Mouse (Mus musculus) left cerebral cortex, postnatal 4 days (tissue): ENCODE measurements around the gene Kcnb1. TPM values are rescaled to one million over a fixed set of nuclear protein-coding genes. Genes with fewer than 3 reads are reported as not detected.
"Not testable (repeated sequence)": the region's sequence is repeated elsewhere in the genome, so short reads cannot be mapped to it uniquely, and the experiment has no call there.

Experiments used
- DNase-seq: peaks from one replicate; pipeline ENCODE4 v3.0.0-alpha.2; 2022
- intact Hi-C: fragments of 180-260 bp; cut with DNase I; formaldehyde crosslinking; loops from one replicate; pipeline ENCODE4 v1.15.1; 2025
- total RNA-seq, 2 experiments: library from RNA; stranded (reverse); gene quantifications; 2 replicates each; pipeline ENCODE4 v1.2.3; 2021

The Kcnb1 gene
- total RNA-seq, 2 experiments from 2014 or later, result 46.5 to 50.9 TPM

DNA sequence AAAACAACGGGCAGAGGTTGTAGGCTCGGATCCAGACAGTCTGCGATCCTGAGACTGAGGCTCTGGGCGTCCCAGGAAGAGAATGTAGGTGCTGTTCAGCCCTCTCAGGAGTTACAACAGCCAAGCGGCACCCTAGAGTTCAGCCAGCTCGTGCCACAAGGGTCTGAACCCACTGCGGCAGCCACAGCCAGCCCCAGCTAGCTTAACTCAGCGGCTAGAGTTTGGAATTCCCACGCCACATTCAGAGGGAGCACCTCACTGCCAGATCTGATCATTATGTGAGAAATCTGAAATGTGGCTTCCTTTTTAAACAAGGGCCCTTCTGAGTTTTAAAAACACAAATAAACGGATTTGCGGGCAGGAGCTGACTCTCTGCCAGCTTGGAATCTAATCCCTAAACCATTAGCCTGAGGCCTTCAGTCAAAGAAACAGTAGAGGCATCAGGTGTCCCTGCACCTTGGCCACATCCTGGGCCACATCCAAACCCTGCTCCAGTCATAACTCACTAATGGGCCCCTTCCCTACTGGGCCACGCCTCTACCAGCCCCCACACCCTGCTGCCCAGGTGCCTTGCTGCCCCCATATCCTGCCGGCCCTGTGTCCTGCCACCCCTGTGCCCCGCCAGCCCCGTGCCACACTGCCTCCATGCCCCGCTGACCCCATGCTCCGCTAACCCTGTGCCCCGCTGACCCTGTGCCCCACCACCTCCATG lies 16.1 kb upstream of the Kcnb1 start:
- no peak for DNase-seq
- intact Hi-C loops, result no loop called here

DNA sequence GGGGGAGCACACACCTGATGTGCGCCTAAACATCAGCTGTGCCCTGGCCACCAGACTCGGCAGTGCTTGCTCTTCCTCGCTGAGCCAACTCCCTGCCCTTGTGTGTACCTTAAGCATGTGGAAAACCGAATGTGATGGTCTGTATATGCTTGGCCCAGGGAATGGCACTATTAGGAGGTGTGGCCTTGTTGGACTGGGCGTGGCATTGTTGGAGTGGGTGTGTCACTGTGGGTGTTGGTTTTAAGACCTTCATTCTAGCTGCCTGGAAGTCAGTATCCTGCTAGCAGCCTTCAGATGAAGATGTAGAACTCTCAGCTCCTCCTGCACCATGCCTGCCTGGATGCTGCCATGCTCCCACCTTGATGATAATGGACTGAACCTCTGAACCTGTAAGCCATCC lies 14.7 kb upstream of the Kcnb1 start:
- DNase-seq, intact Hi-C loops: not testable (repeated sequence)

DNA sequence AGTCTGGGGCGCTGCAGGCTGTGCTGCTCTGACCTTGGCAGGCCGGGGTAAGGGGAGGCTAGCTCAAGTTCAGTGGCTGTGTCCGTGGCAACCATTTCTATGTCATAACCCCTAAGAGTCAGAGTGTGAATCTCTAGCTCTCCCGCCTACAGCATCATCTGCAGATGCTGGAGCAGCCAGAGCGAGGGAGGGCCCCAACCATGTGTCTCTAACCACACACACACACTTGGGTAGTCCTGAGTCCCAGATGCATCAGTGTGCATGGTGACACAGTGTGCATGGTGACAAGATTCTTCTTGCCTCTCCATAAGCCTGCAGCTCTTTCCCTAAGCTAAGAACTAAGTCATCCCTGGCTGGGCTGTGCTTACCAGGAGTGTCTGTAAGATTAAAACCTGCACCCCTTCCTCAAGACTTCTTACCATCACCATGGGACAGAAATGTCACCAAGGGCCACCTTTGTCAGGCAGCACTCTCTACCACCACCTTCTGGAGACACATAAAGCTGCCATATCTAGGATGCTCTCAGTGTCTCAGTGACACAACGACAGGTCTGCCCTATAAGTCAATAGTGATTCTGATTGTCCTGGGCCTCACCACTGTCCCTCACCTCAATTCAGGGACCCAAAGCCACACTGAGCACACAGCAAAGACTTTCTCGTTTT lies 13.7 kb upstream of the Kcnb1 start:
- DNase-seq, result no peak
- intact Hi-C loops, result no loop called here

DNA sequence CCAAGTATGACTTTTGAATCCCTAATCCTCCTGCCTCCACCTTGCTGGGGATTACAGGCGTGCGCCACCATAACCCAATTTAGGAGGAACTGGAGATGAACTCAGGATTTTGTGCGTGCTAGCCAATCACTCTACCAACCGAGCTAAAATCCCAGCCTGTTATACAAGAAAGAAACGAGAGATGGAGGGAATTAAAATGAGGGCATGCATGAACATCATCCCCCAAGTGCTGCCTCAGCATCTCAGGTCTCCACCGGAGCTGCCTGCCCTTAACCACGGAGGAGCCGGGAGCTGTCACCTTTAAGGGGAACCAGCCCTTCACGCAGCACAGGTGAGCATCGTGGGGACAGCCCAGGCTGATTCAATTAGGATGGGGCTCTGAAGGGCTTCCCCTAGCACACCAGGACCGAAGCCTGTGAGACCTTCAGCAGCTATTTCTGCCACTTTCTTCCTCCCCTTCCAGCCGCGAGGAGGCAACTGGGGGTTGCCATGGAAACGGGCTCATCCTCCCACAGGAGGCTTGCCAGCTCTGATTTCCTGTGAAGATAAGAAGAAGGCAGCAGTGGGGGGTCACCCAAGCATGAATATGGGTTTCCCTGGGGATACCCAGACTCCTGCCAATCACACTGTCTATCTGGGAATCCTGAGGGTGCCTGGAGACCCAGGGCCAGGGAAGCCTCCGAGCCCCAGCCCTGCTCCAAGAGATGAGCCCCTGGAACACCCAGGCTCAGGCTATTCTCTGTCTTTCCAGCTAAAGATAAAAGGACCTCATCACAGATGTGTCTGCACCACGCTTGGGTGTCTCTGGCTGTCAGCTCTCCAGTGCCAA lies 11.7 kb upstream of the Kcnb1 start:
- peak; percentile 66 for DNase-seq
- intact Hi-C loops, result no loop called here

DNA sequence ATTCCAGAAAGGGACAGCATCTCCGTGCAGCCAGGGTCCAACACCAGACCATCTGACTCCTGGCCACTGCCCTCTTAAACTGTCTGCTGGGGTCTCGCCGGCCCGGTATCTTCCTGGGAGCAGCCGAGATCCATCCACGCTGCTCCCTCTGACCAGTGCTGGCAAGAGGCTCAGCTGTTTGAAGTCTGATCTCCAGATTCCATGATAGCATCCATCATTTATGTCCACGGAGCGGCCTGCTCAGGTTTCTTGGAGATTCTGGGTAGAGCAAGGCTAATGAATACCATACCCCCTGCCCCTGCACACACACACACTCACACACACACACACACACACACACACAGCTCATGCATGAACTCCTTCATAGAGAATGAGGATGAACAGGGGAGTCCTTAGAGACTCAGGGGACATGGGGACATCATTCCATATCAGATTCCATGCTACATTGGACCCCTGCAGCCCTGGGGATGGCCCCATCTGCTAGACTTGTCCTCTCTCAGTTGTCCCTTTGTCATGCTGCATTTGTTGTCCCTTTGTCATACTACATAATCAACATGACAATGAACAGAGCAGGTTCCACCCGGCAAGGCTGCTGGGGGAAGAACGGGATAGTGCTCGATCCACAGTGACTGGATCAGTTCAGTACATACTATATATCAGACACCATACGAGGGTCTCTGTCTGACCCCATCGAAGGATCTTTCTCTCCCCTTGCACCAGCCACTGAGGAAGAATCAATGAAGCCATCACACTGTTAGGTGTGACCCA lies 8.9 kb upstream of the Kcnb1 start:
- DNase-seq, result no peak
- intact Hi-C loops, result no loop called here

DNA sequence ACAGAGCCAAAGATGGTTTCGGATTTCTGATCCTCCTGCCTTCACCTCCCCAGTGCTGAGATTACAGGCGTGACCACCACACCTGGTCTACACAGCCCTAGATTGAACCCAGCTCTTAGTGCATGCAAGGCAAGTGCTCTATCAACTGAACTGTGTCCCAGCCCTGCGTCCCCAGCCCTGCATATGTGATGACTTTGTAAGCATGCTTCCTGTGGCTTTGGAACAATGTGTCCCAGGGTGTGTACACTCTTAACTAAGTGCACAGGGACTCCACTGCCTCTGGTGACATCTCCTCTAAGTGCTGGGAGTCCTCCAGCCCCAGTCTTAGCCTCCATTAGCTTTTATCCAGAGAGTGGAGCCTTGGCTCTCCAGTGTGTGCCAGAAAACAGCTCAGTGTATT lies 3.4 kb upstream of the Kcnb1 start:
- DNase-seq, result no peak
- intact Hi-C loops, result loop anchor here (5.0 kb wide), 1 partner anchor 121 kb away; no protein-coding TSS in a partner anchor

DNA sequence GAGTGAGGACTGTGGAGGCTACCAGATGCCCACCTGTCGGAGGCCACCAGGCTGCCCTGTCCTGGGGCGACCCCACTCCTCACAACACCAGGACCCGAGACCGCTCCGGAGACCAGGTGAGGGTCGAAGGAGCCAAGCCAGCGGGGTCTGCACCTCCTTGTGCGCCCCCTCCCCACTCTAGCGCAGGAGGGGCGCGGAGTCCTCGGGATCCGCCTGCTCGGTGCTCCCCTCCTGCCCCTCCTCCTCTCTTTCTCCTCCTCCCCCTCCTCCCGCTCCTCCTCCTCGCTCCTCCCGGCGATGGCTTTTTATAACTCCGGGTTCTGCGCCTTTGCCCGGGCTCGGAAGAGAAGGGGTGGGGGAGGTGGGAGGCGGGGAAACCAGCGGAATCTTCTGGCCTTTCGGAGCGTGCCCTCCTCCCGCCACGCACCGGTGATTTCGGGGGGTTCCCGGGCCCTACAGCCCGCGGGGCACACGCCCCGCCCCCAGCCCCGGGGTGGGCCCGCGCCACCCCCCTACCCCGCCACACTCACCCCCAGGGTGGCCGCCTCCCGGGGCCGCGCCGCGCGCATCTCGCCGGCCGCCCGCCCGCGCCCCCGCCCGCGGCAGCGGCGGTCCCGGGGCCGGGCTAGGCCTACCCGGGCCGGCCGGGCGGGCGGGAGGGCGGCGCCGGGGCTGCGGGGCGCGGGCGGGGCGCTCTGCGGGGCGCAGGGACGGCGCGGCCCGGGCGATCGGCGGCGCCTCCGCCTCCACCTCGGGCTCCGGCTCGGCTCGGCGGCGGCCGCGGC lies 472 bp downstream of the Kcnb1 start:
- intact Hi-C loops, result loop anchor here (5.0 kb wide), 1 partner anchor 117 kb away; no protein-coding TSS in a partner anchor
- peak; percentile 31 for DNase-seq

DNA sequence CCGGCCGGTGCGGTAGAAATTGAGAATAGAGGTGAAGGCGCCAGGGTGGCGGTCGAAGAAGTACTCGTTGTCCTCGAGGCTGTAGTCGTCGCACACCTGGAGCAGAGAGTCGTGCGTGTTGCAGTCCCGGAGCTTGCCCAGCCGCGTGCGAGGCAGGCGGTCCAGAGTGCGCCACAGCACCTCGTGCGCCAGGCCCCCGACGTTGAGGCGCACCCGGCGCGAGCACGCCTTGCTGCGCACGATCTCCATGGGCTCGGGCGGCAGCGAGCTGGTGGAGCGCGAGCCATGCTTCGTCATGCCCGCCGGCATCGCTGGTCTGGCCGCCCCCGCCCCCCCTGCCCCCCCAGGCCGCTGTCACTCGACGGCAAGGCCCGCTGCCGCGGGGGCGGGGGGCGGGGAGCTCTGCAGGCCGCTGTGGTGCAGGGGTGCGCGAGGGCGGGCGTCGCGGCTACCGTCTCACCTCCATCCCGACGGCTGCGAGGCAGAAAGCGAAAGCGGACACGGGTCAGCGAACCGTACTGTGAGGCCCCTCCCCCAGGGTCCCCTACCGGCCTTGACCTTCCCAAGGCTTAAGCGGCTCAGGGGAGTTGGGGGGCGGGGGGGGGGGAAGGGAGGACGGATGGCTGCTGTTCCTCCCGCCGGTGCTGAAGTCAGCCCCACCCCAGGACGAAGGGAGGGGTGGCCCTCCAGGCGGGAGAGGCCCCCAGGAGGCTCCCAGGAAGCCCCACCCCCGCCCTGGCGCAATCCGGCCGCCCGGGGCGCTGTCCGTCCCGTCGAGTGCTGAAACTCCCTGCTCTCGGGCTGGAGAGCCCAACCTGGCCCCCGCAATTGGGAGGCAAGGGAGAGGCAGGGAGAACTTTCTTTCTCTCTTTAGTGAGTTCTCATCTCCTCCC lies 1.4 kb downstream of the Kcnb1 start:
- intact Hi-C loops, result no loop called here
- DNase-seq, result peak; percentile 46

DNA sequence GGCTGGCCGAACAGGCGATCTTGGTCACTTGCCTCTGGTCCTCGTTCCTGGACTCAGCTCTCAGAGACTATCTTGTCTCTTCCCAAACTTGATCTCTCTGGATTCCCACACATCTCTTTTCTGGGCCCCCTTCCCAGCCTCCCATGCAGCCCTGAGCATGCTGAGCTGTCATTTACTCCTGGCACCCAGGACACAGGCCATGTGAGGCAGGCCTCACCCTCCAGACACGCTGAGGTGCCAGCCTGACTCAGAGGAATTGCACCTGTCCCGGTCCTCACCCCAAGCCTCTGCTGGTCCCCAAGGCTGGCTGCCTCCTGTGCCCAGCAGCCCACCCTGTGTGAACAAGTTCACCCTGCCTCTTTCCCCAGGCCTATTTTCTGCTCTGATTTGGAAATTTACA lies 2.8 kb downstream of the Kcnb1 start:
- intact Hi-C loops, result no loop called here
- no peak for DNase-seq

DNA sequence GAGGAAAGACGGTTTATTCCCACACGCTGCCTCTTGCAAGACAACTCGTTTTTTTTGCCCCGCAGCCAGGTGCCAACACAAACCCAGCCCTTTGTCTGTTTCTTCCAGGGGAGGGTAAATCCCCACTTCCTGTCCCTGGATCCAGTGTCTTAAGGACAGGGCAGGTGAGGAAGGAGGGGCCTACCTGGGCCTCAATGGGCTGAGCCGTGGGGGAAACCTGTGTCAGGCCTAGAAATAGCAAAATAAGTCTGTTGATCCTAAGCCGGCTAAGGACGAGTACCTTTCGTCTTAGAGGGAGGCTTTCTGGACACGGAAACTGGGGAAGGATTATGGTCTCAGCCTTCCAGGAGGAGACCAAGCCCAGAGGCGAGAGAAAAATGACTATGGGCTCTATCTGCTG lies 3.4 kb downstream of the Kcnb1 start:
- intact Hi-C loops, result no loop called here
- DNase-seq, result no peak

DNA sequence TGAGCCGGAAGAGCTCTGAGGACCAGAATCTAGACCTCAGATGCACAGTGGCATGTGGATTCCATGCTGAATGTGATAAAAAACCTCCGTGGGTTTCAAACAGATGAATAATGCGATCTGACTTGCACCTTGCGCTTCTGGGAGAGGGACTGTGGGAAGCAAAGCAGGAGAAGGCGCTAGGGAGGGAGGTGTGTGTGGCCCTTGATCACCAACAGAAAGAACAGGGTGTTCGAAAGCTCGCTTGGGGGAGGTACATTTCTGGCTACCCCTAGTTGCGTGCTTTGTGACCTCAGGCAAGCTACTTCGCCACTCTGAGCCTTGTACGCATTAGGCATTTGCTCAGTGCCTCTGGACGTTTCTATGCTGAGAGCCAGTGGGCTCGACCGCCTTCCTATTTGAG lies 4.0 kb downstream of the Kcnb1 start:
- no peak for DNase-seq
- intact Hi-C loops, result no loop called here

DNA sequence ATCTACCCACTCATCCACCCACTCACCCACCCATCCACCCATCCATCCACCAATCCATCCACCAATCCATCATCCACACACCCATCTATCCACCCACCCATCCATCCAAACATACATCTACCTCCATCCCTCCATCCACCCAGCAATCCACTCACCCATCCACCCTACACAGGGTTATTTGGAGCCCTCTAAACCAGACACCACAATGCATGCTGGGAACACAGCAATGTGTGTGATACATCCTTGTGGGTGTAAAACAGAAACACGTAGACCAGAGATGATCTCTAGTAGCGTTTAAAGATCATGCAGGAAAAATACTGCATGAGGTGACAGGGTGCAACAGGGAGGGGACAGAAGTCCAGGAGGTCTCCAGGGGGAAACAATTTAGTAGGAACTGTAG lies 4.5 kb downstream of the Kcnb1 start:
- DNase-seq, result no peak
- intact Hi-C loops, result no loop called here

DNA sequence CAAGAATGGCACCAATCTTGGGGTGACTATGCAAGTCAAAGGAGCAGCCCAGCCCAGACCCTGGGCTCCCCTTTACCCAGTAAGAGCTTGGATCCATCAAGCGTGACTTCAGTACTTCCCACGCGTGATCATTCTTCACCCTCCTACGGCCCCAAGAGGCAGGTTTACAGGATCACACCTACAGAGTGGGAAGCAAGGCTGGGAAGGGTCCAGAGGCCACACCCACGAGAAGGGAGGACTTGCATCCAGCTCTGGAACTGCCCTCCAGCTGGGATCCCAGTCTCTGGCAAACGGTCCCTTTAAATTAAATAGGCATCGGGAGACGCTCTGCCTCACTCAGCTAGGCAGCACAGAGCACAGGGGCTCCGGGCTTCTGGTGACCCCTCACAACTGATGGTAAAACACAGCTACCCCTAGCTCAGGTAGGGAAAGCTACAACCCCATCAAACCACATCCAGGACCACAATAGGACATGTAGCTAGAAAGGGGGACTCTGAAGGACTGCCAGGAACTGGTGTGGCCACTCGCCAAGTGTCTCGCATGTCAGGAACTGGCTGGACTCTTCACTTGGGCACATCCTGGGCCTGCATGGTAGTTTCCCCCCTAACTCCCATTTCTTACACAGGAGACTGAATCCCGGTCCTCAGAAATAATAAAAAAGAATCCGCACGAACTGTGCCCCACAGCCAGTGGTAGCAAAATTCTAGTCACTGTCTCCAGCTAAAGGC lies 8.1 kb downstream of the Kcnb1 start:
- DNase-seq, result no peak
- intact Hi-C loops, result loop anchor here (5.0 kb wide), 1 partner anchor 45 kb away; no protein-coding TSS in a partner anchor

DNA sequence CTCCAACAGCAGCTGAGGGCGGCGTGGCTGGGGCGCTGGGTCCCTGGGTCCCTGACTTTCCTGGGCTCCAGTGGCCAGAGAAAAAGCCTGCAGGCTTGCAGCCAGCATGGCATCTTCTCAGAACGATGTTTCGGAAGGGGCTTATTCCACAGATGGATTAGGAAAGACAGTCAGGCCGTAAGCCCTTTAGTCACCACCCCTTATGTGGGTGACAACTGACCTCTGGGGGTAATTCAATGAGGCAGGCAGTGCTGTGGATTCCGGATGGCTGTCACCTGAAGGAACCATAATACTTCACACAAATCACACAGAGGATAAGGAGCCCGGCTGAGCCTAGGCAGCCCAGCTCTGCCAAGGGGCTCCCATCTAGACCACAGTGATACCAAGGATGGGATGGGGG lies 8.9 kb downstream of the Kcnb1 start:
- DNase-seq, result no peak
- intact Hi-C loops, result loop anchor here (5.0 kb wide), 1 partner anchor 44 kb away; no protein-coding TSS in a partner anchor

DNA sequence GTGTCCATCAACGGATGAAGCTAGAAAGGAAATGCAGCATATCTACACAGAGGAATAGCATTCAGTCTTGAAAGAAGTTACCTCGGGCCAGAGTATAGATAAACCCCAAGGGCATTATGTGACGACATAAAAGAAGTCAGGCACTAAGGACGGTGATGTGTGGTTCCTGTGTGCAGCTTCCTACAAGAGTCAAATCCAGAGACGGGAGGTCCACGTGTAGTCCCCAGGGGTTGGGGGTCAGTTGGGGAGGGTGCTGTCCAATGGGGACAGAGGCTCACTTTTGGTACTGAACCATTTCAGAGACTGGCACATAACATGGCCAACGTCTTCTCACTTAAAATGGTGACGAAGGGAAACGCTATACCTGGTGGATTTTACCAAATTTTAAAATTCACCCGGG lies 10.7 kb downstream of the Kcnb1 start:
- intact Hi-C loops, result no loop called here
- DNase-seq, result no peak

DNA sequence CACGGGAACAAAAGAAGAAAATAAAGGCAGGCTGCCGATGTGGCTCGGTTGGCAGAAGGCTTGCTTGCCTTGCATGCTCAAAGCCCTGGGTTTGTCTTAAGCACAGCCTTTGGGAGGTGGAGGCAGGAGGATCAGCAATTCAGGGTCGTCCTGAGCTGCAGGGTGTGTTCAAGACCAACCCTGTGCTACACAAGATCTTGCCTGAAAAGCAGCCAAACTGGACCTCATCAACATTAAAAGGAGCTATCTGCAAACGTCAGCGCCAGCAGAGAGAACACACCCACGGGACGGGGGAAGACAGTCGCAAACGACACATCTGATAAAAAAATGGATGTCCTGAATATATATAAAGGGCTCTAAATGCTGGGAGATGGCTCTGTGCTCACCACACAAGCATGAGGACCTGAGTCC lies 12.7 kb downstream of the Kcnb1 start:
- intact Hi-C loops, result no loop called here
- DNase-seq, result no peak

DNA sequence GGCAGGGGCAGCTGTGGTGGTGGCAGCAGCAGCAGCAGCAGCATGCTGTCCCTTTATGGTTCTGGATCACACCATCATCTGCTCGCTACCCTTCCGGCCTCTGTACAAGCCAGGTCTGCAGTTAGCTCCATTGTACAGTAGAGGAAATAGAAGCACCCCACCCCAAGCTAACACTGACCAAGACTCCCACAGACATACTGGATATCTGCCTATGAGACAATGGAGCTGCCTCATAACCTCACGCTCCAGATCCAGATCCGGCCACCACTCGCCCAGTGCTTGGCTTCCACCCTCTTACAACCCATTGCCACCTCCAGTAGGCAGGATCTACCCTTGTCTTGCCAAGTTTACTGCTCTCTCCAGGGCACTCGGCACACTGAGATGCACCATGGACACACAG lies 14.7 kb downstream of the Kcnb1 start:
- DNase-seq, result no peak
- intact Hi-C loops, result no loop called here
